In genomic region chr9:59654450-59654983, GRCm38 (mm10) we compare ENCODE assay signal across 16 mouse cellular contexts.
"Had no signal": no experiment of that assay in that cellular context is flagged by ENCODE, and none has a peak within 500 bp of the region (broad histone marks: within the 10 kb centered on the region; RNA-seq: fewer than 3 reads in every experiment).

No protein-coding gene starts in this region.

- DNase-seq: kidney, adult 11 months; kidney, adult 9 months; kidney, postnatal 36 days; lung, adult 2 months; lung, postnatal 36 days; retina, postnatal 1 day; right cerebral cortex, postnatal 4 days; thymus, adult 18-20 months; thymus, postnatal 14 days had no signal

- H3K4me2 ChIP-seq: neural tube, embryonic 13.5 days had no signal

- ATAC-seq: lung, postnatal 0 days; midbrain, embryonic 15.5 days had no signal

- H3K9me3 ChIP-seq: limb, embryonic 10.5 days; midbrain, embryonic 15.5 days; neural tube, embryonic 13.5 days had no signal

- H3K27me3 ChIP-seq: midbrain, embryonic 15.5 days; neural tube, embryonic 13.5 days had no signal

- H3K9ac ChIP-seq: liver, embryonic 14.5 days; midbrain, embryonic 15.5 days; neural tube, embryonic 13.5 days had no signal

- H3K4me3 ChIP-seq: layer of hippocampus, adult 2 months; limb, embryonic 10.5 days; midbrain, embryonic 15.5 days had no signal

- H3K27ac ChIP-seq: kidney, postnatal 0 days; limb, embryonic 10.5 days; liver, embryonic 14.5 days; midbrain, embryonic 15.5 days; neural tube, embryonic 13.5 days had no signal
